Mouse (Mus musculus) embryonic fibroblast, embryonic 13.5 days (primary cell): ENCODE data around the gene Gpatch1. TPM values are rescaled to one million over a fixed set of nuclear protein-coding genes. Genes with fewer than 3 reads are reported as not detected.
"Not testable (repeated sequence)": the region's sequence is repeated elsewhere in the genome, so short reads cannot be mapped to it uniquely, and the experiment has no call there.

ENCODE experiments used
- H3K27ac ChIP-seq: 2 replicates; pipeline ENCODE4 v1.5.1; 2012; ENCODE audit warnings: low read length, control low read depth, inconsistent platforms; ENCODE audit not compliant: insufficient read depth
- H3K4me1 ChIP-seq: 2 replicates; pipeline ENCODE4 v1.6.1; 2011; ENCODE audit warnings: low read length; ENCODE audit not compliant: control insufficient read depth, insufficient read depth
- H3K4me3 ChIP-seq: 2 replicates; pipeline ENCODE4 v1.5.1; 2011; ENCODE audit warnings: mild to moderate bottlenecking, control low read depth, low read length; ENCODE audit not compliant: insufficient read depth
- CTCF ChIP-seq: IDR thresholded peaks from 2 replicates; pipeline ENCODE4 v1.5.1; 2011; ENCODE audit warnings: mild to moderate bottlenecking, control low read depth, low read length, moderate library complexity, borderline replicate concordance; ENCODE audit not compliant: insufficient read depth
- POLR2A ChIP-seq: IDR thresholded peaks from 2 replicates; pipeline ENCODE4 v1.6.1; 2011; ENCODE audit warnings: low read depth, mild to moderate bottlenecking, control low read depth, low read length, moderate library complexity
- polyA plus RNA-seq: library from polyadenylated mRNA; stranded (reverse); fragments of >200 nt; gene quantifications from 2 replicates; pipeline ENCODE4 v1.2.4, GENCODE M21; 2011; ENCODE audit warnings: low read depth; ENCODE audit not compliant: missing spikeins, insufficient read length

Gpatch1 gene
- polyA plus RNA-seq, 1 experiment, result 9.8 TPM

GRCm38 (mm10) chr7:35252041-35252558 is 66.1 kb downstream of the Gpatch1 start:
- H3K4me3 ChIP-seq, result no peak overlapping the region
- H3K4me1 ChIP-seq, result no peaks in the 10 kb centered on the region
- H3K27ac ChIP-seq, result no peak overlapping the region
- TF ChIP-seq POLR2A (no peak), CTCF (0 out of 2 replicates have a peak, but pooled peaks have one; percentile 28)

DNA sequence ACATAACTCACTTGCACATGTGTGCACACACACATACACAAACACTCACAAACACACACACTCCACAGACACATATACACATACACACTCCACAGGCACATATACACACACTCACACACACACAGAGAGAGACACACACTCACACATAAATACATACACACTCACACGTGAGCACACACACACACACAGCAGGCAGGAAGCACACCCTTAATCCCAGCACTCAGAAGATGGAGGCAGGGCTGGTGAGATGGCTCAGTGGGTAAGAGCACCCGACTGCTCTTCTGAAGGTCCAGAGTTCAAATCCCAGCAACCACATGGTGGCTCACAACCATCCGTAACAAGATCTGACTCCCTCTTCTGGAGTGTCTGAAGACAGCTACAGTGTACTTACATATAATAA is 80.3 kb downstream of the Gpatch1 start:
- not testable (repeated sequence) for H3K4me3 ChIP-seq, H3K4me1 ChIP-seq, H3K27ac ChIP-seq

DNA sequence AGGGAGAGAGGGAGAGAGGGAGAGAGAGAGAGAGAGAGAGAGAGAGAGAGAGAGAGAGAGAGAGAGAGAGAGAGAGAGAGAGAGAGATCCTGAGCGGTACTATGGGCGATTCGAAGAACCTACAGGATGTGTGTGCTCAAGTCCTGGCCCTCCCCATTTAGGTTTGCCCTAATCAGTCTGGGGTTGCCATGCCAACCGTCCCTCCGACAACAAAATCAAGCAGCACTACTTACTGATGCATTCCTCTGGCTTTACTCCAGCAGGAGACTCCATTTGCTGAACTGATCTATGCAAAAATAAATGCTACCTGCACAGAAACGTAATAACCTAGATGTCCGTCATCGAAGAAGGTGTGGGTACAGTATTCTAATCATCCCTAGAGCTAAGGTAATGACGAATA is 82.9 kb downstream of the Gpatch1 start:
- Histone ChIP-seq H3K4me3 (peak overlapping the region; percentile 53), H3K4me1 (no peaks in the 10 kb centered on the region; the same call in 1 of the 2 replicates), H3K27ac (peak overlapping the region; percentile 39)
- no peak for TF ChIP-seq POLR2A
- no peak for TF ChIP-seq CTCF

- Histone ChIP-seq H3K4me3 (peak overlapping the region; percentile 65), H3K27ac (peak overlapping the region; percentile 78), H3K4me1 (no peaks in the 10 kb centered on the region; the same call in 1 of the 2 replicates)
- TF ChIP-seq CTCF, result no peak
- TF ChIP-seq POLR2A, result peak; percentile 72
Observed at GRCm38 (mm10) chr7:35234361-35235245, 83.6 kb downstream of the Gpatch1 start.

DNA sequence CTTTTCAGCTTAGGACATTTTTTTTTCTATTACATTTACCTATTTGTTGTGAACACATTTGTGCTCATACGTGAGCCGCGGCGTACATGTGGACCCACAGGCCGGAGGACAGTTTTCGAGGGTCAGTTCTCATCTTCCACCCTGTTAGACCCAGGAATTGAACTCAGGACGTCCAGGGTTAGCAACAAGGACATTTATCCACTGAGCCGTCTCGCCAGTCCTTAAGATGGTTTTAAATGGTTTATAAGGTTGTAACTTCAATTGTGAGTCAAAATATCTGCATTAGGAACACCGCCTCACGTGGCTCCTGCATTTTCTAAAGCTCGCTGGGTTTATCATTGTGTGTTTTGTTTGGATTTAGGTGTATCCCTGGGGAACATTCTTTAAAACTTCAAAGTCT is 84.4 kb downstream of the Gpatch1 start:
- no peak for TF ChIP-seq CTCF
- no peak for TF ChIP-seq POLR2A
- Histone ChIP-seq H3K4me1 (no peaks in the 10 kb centered on the region), H3K4me3 (peak overlapping the region; percentile 45), H3K27ac (0 out of 2 replicates have a peak overlapping the region, but pooled peaks have one; percentile 50)

DNA sequence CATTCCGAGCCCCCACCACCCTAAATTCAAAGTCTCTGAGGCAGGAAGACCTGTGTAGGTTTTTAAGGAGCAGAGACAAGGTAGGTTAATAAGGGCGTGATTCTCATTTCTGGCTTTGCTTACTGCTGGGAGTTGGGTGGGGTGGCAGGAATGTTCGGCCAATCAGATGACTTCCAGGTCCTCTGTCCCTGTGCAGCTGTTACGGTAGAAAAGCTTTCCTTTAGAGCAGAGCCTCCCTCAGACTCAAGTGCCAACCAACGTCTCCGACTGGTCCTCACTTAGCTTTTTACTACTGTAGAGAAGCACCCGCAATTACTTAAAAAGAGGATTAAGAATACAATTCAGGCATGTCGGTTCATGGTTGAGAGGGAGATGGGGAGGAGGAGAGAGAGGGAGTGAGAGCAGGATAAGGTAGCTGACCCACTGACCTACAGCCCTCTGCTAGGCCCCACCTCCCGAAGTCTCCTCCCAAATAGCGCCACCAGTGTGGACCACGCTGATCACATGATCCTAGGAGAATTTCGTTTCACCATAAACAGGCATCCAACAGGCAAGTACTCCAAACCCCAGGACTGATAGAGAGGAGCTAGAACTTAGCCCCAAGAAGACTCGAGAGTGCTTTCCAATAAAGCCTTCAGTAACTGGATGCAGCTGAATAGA is 85.3 kb downstream of the Gpatch1 start:
- no peaks in the 10 kb centered on the region for H3K4me1 ChIP-seq
- H3K27ac ChIP-seq, result no peak overlapping the region
- no peak overlapping the region for H3K4me3 ChIP-seq
- TF ChIP-seq CTCF, result no peak
- TF ChIP-seq POLR2A, result no peak

DNA sequence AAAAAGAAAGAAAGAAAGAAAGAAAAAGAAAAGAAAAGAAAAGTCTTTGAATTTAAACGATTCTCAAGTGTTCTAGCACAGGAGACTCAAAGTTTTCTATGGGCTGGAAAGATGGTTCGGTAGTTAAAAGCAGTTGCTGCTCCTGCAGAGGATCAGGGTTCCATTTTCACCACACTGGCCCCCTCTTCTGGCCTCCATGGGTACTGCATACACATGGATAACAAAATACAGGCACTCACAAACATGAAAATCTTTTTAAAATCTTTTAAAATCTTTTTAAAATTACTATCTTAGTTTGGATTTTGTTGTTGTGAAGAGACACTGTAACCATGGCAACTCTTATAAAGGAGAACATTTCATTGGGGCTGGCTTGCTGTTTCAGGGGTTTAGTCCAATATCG is 87.9 kb downstream of the Gpatch1 start:
- Histone ChIP-seq H3K27ac (no peak overlapping the region), H3K4me1 (no peaks in the 10 kb centered on the region), H3K4me3 (no peak overlapping the region)
- TF ChIP-seq CTCF (no peak), POLR2A (no peak)

Other genes starting within 250 kb of the Gpatch1 start
- gene Cebpa, start 199.1 kb downstream of the Gpatch1 start, polyA plus RNA-seq, result 1.8 and 5.1 TPM in 2 replicates
- gene Slc7a10, start 132.1 kb downstream of the Gpatch1 start, polyA plus RNA-seq, result not detected in 2 replicates
- gene Lrp3, start 102.9 kb downstream of the Gpatch1 start, polyA plus RNA-seq, result 3.8 and 6.4 TPM in 2 replicates
- gene Rhpn2, start 15.7 kb upstream of the Gpatch1 start, polyA plus RNA-seq, result 0.32 and 0.39 TPM in 2 replicates
- gene Faap24, start 78.4 kb upstream of the Gpatch1 start, polyA plus RNA-seq, result 6.8 and 6.9 TPM in 2 replicates
- 19.4 and 22.9 TPM in 2 replicates for gene Cep89, start 78.6 kb upstream of the Gpatch1 start, polyA plus RNA-seq
- gene Slc7a9, start 130.4 kb upstream of the Gpatch1 start, polyA plus RNA-seq, result not detected in 2 replicates
- gene Tdrd12, start 219.3 kb upstream of the Gpatch1 start, polyA plus RNA-seq, result not detected in 2 replicates
- 35.6 and 53.6 TPM in 2 replicates for gene Nudt19, start 237.9 kb upstream of the Gpatch1 start, polyA plus RNA-seq